Mouse (Mus musculus): ENCODE measurements at regions not wholly inside any gene's neighbourhood (a gene's known extent, or its start where the extent isn't known, plus 50 kb on each side); places are given as distances from the start of the nearest gene placed in this dataset.

GRCm38 (mm10) chr1:149463930-149464329 is 497.2 kb downstream of the Pla2g4a start:
- TF ChIP-seq CTCF (IDR thresholded peaks at IDR 0.05; ENCODE audit: borderline replicate concordance, extremely low read depth, insufficient read depth, insufficient read length) (no peak), POLR2A (IDR thresholded peaks at IDR 0.05; ENCODE audit: borderline replicate concordance, extremely low read depth, insufficient read depth, insufficient read length, poor library complexity, severe bottlenecking) (no peak)
- DNase-seq (ENCODE audit: low read depth) = peak; percentile 56

- no peak for TF ChIP-seq CTCF (IDR thresholded peaks at IDR 0.05; ENCODE audit: borderline replicate concordance, extremely low read depth, insufficient read depth, insufficient read length)
- no peak for TF ChIP-seq POLR2A (IDR thresholded peaks at IDR 0.05; ENCODE audit: borderline replicate concordance, extremely low read depth, insufficient read depth, insufficient read length, poor library complexity, severe bottlenecking)
- peak; percentile 55 for DNase-seq (ENCODE audit: low read depth)
These were observed 511.1 kb downstream of the Pla2g4a start for GRCm38 (mm10) chr1:149449801-149450493.

- no peak for TF ChIP-seq CTCF (IDR thresholded peaks at IDR 0.05; ENCODE audit: borderline replicate concordance, extremely low read depth, insufficient read depth, insufficient read length)
- no peak for TF ChIP-seq POLR2A (IDR thresholded peaks at IDR 0.05; ENCODE audit: borderline replicate concordance, extremely low read depth, insufficient read depth, insufficient read length, poor library complexity, severe bottlenecking)
- DNase-seq (ENCODE audit: low read depth) = peak; percentile 45
These were observed 512.6 kb downstream of the Pla2g4a start for GRCm38 (mm10) chr1:149448516-149448915.

DNA sequence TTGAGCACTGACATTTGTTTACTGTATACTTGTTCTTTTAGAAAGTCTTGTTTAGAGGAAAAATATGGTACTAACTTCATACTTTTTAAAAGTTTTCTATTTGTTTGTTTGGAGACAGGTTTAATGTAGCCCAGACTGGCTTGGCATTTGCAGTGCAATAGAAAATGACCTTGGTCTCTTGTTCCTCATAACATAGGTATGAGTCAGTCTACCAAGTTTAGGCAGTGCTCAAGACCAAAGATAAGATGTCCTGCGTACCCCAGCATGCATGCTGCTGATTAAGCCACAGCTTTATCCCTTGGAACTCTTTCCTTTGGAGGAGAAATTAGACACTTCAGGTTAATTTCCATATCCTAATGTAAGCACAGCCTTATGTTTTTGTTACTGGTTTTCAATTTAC is 550.1 kb downstream of the Pla2g4a start:
- TF ChIP-seq POLR2A (IDR thresholded peaks at IDR 0.05; ENCODE audit: borderline replicate concordance, extremely low read depth, insufficient read depth, insufficient read length, poor library complexity, severe bottlenecking) (no peak), CTCF (IDR thresholded peaks at IDR 0.05; ENCODE audit: borderline replicate concordance, extremely low read depth, insufficient read depth, insufficient read length) (no peak)
- DNase-seq (ENCODE audit: low read depth) = no peak

DNA sequence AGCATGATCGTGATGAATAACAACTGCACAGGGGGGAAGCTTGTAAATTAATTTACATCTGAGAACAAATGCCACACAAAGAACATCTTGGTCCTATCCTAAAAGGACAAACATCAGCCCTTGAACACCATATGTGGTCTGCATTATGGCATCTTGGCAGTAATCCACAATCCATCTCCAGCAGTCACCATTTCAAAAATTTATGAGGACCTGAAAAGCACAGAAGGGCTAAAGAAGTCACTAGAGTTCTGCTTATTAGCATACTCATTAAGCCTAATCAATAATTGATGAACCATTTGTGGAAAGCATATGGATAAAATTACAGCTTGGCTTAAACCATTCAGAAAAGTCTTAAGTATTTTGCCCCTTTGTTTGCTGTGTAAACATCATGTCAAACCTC is 555.7 kb downstream of the Pla2g4a start:
- no peak for TF ChIP-seq POLR2A (IDR thresholded peaks at IDR 0.05; ENCODE audit: borderline replicate concordance, extremely low read depth, insufficient read depth, insufficient read length, poor library complexity, severe bottlenecking)
- TF ChIP-seq CTCF (IDR thresholded peaks at IDR 0.05; ENCODE audit: borderline replicate concordance, extremely low read depth, insufficient read depth, insufficient read length) = no peak
- DNase-seq (ENCODE audit: low read depth) = peak; percentile 86

DNA sequence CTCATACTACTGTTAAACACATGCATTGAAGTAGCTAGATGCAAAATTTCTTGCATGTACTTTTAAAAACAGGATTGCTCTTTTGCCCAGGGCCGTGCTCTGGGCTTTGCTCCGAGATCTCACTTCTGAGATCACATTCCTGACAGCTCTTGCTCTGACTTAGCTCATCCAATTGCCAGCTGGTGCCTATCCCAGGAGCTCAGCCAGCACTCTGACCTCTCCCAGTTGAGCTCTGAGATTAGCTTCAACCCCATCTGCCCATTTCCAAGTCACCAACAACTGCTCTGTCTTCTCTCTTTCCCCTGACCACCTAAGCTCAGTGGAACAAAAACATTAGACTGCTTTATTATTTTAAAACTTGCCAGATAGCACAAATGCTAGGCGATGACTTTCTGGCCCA is 572.4 kb downstream of the Pla2g4a start:
- DNase-seq (ENCODE audit: low read depth) = no peak
- TF ChIP-seq CTCF (IDR thresholded peaks at IDR 0.05; ENCODE audit: borderline replicate concordance, extremely low read depth, insufficient read depth, insufficient read length) = no peak
- TF ChIP-seq POLR2A (IDR thresholded peaks at IDR 0.05; ENCODE audit: borderline replicate concordance, extremely low read depth, insufficient read depth, insufficient read length, poor library complexity, severe bottlenecking) = no peak

DNA sequence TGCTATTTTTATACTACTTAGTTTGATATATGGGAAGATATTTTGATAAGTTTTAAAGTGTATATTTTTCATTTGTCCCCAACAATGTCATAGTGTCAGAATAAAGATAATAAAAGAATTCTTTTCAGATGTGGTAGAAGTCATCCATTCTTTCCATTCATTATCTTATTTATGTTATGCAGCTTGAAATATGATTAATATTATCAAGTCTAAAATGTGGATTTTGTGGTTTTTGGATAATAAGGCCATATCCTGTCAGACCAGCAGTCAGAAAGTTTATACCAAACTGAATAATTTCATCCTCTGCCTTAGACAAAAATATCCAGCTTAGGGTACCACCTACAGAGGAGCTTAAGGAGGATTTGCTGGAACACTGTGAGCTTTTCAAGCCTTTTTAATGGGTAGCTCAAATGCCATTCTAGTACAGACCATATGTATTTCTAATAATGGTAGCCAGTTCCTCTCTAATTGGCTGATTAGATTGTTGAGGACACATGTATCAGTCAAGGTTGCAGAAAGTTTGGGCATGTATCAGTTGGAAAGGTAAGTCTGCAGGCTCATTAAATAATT is 609.7 kb downstream of the Pla2g4a start:
- no peak for TF ChIP-seq CTCF (IDR thresholded peaks at IDR 0.05; ENCODE audit: borderline replicate concordance, extremely low read depth, insufficient read depth, insufficient read length)
- TF ChIP-seq POLR2A (IDR thresholded peaks at IDR 0.05; ENCODE audit: borderline replicate concordance, extremely low read depth, insufficient read depth, insufficient read length, poor library complexity, severe bottlenecking) = no peak
- DNase-seq (ENCODE audit: low read depth) = no peak

DNA sequence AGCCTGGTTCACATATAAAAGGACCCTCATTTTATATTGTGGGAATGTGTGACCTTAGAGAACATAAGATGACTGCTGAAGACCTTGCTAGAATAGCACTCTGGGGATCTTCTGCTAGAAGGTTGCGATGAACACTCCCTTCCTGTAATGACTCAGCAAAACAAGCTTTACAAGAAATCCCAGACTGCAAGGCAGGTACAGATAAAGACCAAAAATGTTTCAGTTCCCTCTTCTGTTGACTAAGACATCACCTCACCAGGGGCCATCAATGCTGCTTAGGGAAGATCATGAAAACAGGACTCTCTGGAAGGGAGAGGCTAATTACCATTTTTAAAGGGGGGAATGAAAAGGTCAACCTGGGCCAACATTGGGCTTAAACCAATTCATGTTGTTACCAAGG is 613.7 kb downstream of the Pla2g4a start:
- no peak for DNase-seq (ENCODE audit: low read depth)
- no peak for TF ChIP-seq CTCF (IDR thresholded peaks at IDR 0.05; ENCODE audit: borderline replicate concordance, extremely low read depth, insufficient read depth, insufficient read length)
- no peak for TF ChIP-seq POLR2A (IDR thresholded peaks at IDR 0.05; ENCODE audit: borderline replicate concordance, extremely low read depth, insufficient read depth, insufficient read length, poor library complexity, severe bottlenecking)

GRCm38 (mm10) chr1:149338158-149338557 is 622.9 kb downstream of the Pla2g4a start:
- TF ChIP-seq POLR2A (IDR thresholded peaks at IDR 0.05; ENCODE audit: borderline replicate concordance, extremely low read depth, insufficient read depth, insufficient read length, poor library complexity, severe bottlenecking) (no peak), CTCF (IDR thresholded peaks at IDR 0.05; ENCODE audit: borderline replicate concordance, extremely low read depth, insufficient read depth, insufficient read length) (no peak)
- no peak for DNase-seq (ENCODE audit: low read depth)

- peak; percentile 71 for DNase-seq (ENCODE audit: low read depth)
- TF ChIP-seq CTCF (IDR thresholded peaks at IDR 0.05; ENCODE audit: borderline replicate concordance, extremely low read depth, insufficient read depth, insufficient read length) = no peak
- TF ChIP-seq POLR2A (IDR thresholded peaks at IDR 0.05; ENCODE audit: borderline replicate concordance, extremely low read depth, insufficient read depth, insufficient read length, poor library complexity, severe bottlenecking) = no peak
These were observed 628.9 kb downstream of the Pla2g4a start for GRCm38 (mm10) chr1:149332239-149332638.

GRCm38 (mm10) chr1:149327171-149327570 is 633.9 kb downstream of the Pla2g4a start:
- TF ChIP-seq CTCF (IDR thresholded peaks at IDR 0.05; ENCODE audit: borderline replicate concordance, extremely low read depth, insufficient read depth, insufficient read length) = no peak
- TF ChIP-seq POLR2A (IDR thresholded peaks at IDR 0.05; ENCODE audit: borderline replicate concordance, extremely low read depth, insufficient read depth, insufficient read length, poor library complexity, severe bottlenecking) = no peak
- DNase-seq (ENCODE audit: low read depth) = peak; percentile 66

GRCm38 (mm10) chr1:149323095-149323494 is 638.0 kb downstream of the Pla2g4a start:
- DNase-seq (ENCODE audit: low read depth) = no peak
- TF ChIP-seq CTCF (IDR thresholded peaks at IDR 0.05; ENCODE audit: borderline replicate concordance, extremely low read depth, insufficient read depth, insufficient read length) (no peak), POLR2A (IDR thresholded peaks at IDR 0.05; ENCODE audit: borderline replicate concordance, extremely low read depth, insufficient read depth, insufficient read length, poor library complexity, severe bottlenecking) (no peak)

Measured in brain, embryonic 14.5 days (tissue).